Mouse (Mus musculus) midbrain, embryonic 16.5 days (tissue): ENCODE data around the gene Fam189b. TPM values are rescaled to one million over a fixed set of nuclear protein-coding genes. Genes with fewer than 3 reads are reported as not detected.

Experiments used
- ATAC-seq: fragments of 200-750 bp; cut with Nextera tagmentation; 2 replicates; pipeline ENCODE4 v1.8.0; 2017; ENCODE audit warnings: moderate TSS enrichment
- H3K27ac ChIP-seq: fragments of 300-500 bp; sonication (generic); 2 replicates; pipeline ENCODE4 v1.5.1; 2014; ENCODE audit warnings: mild to moderate bottlenecking, low read length, mixed read lengths
- H3K27me3 ChIP-seq: fragments of 300-500 bp; sonication (generic); 2 replicates; pipeline ENCODE4 v1.6.1; 2014; ENCODE audit warnings: low read depth, low read length, mixed read lengths; ENCODE audit not compliant: control insufficient read depth, insufficient read depth
- H3K36me3 ChIP-seq: fragments of 300-500 bp; sonication (generic); 2 replicates; pipeline ENCODE4 v1.6.1; 2014; ENCODE audit warnings: mild to moderate bottlenecking, low read length, moderate library complexity, mixed read lengths; ENCODE audit not compliant: control insufficient read depth, insufficient read depth
- H3K4me1 ChIP-seq: fragments of 300-500 bp; sonication (generic); 2 replicates; pipeline ENCODE4 v1.6.1; 2014; ENCODE audit warnings: mild to moderate bottlenecking, low read length, mixed read lengths; ENCODE audit not compliant: control insufficient read depth, insufficient read depth
- H3K4me2 ChIP-seq: fragments of 300-500 bp; sonication (generic); 2 replicates; pipeline ENCODE4 v1.6.1; 2014; ENCODE audit warnings: mild to moderate bottlenecking, low read length, mixed read lengths
- H3K4me3 ChIP-seq: fragments of 300-500 bp; sonication (generic); 2 replicates; pipeline ENCODE4 v1.5.1; 2014; ENCODE audit warnings: low read depth, mild to moderate bottlenecking, low read length, moderate library complexity, mixed read lengths
- H3K9ac ChIP-seq: fragments of 300-500 bp; sonication (generic); 2 replicates; pipeline ENCODE4 v1.6.1; 2014; ENCODE audit warnings: low read depth, low read length, mixed read lengths
- H3K9me3 ChIP-seq: fragments of 300-500 bp; sonication (generic); replicated peaks from 2 replicates; pipeline ENCODE4 v1.6.1; 2014; ENCODE audit warnings: mild to moderate bottlenecking, low read length, mixed read lengths; ENCODE audit not compliant: control insufficient read depth, poor library complexity, severe bottlenecking
- whole genome bisulfite sequencing: fragments of 180-500 bp; shearing (Covaris S2); extraction: QIAGEN DNeasy Blood & Tissue Kit; methylation state at CpG from one replicate; pipeline ENCODE4 v1.1.7; 2014; 5-methylcytosine and 5-hydroxymethylcytosine counted together
- polyA plus RNA-seq: library from polyadenylated mRNA; unstranded; fragments of >200 nt; fragmentation: Nextera tagmentation; extraction: Ambion mirVana; gene quantifications from 2 replicates; pipeline ENCODE4 v1.2.1, GENCODE M21; 2015

The Fam189b gene
- polyA plus RNA-seq, 1 experiment from 2014 or later: 33.6 TPM

DNA sequence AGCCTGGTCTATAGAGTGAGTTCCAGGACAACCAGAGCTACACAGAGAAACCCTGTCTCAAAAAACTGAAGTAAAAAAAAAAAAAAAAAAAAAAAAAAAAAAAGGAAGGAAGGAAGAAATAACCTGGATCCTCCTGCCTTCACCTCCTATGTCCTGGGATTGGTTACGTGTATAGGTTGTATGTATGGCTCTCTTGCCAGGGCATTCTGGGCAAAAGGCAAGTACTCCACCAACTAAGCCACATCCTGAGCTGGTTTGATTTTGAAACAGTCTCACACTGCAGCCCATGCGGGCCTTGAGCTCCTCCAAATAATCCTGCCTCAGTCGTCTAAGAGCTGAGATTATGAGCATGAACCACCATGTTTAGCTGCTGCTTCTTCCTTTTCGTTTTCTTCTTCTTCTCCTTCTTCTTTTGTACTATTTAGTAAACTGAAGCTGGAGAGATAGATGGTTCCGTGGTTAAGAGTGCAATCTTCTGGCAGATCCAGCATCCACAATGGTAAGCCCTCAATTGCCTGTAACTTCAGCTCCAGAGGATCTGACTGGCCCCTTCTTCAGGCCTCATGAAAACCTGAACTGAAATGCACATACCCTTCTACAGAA is 19.2 kb upstream of the Fam189b start:
- no peaks in the 10 kb centered on the region for H3K27me3 ChIP-seq
- H3K4me3 ChIP-seq: peak overlapping the region; percentile 96; the same call in 1 of the 2 replicates
- peaks cover 4% of the 10 kb centered on the region; the same call in 1 of the 2 replicates for H3K36me3 ChIP-seq
- H3K27ac ChIP-seq: peak overlapping the region; percentile 94; the same call in 1 of the 2 replicates
- H3K9ac ChIP-seq: no peak overlapping the region
- peaks cover 24% of the 10 kb centered on the region for H3K4me1 ChIP-seq
- 81% methylated on average over 5 of the region's 5 CpGs for WGBS
- H3K9me3 ChIP-seq: no peaks in the 10 kb centered on the region
- peak overlapping the region; percentile 91 for H3K4me2 ChIP-seq
- no peak for ATAC-seq

- Histone ChIP-seq H3K4me2 (peak within 1 kb of the TSS; percentile 91), H3K27me3 (no peaks in the 10 kb centered on the region), H3K4me1 (peaks cover 21% of the 10 kb centered on the region), H3K27ac (peak within 1 kb of the TSS; percentile 94), H3K9me3 (no peaks in the 10 kb centered on the region), H3K4me3 (peak within 1 kb of the TSS; percentile 96), H3K9ac (peak within 1 kb of the TSS; percentile 96), H3K36me3 (peaks cover 12% of the 10 kb centered on the region)
- peak; percentile 95 for ATAC-seq
- under 1% methylated on average over 73 of the region's 79 CpGs for WGBS
Measured at GRCm38 (mm10) chr3:89164506-89165267, 18.3 kb upstream of the Fam189b start, which contains the start of gene Clk2. Gene Clk2 (plus strand): TSS chr3:89164795.

DNA sequence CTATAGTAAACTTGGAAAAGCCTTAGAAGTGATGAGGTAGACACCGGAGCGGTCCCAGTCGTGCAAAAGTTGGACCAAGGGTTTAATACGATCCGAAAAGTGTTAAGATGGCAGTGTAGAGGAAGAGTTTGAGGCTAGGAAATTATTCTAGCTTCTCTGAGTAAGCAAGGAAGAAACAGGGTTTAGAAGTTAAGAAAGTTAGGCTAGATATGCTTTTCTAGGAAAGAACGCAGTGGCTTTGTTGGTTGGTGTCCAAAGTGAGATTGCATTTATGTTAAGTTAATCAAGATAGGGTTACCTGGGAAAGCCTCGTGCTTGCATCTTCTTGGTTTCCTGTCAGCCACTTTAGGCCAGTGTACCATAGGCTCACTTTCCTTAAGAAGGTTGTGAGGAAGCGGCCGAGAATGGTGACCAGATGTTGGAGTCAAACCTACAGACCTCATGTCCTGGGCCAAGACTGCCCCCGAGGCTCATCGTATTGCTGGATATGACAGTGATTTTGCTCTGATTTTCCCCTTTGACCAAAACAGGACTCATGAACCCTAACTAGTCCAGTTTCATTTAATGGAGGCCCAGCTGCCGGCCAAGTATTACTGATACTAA is 17.6 kb upstream of the Fam189b start:
- H3K9me3 ChIP-seq: no peaks in the 10 kb centered on the region
- H3K27ac ChIP-seq: peak overlapping the region; percentile 94
- peaks cover 21% of the 10 kb centered on the region for H3K4me1 ChIP-seq
- H3K36me3 ChIP-seq: peaks cover 19% of the 10 kb centered on the region
- 29% methylated on average over 12 of the region's 12 CpGs for WGBS
- no peak for ATAC-seq
- peak overlapping the region; percentile 96 for H3K4me3 ChIP-seq
- no peaks in the 10 kb centered on the region for H3K27me3 ChIP-seq
- H3K9ac ChIP-seq: peak overlapping the region; percentile 96
- peak overlapping the region; percentile 91 for H3K4me2 ChIP-seq

DNA sequence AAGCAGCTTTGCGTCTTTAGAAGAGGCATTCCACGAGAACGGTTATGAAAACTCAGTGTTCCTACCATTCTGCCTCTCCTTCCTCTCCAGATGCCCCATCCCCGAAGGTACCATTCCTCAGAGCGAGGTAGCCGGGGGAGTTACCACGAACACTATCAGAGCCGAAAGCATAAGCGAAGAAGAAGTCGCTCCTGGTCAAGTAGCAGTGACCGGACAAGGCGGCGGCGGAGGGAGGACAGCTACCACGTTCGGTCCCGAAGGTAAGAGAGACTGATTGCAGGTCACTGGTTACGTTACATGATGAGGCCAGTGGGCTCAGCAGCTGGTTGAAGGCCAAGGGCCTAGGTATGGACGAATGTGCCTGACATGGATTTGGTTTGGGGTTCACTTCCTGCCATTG is 16.0 kb upstream of the Fam189b start:
- no peaks in the 10 kb centered on the region for H3K9me3 ChIP-seq

GRCm38 (mm10) chr3:89174844-89175243 is 8.1 kb upstream of the Fam189b start:
- ATAC-seq: no peak
- no peak overlapping the region for H3K4me2 ChIP-seq
- H3K4me1 ChIP-seq: peaks cover 10% of the 10 kb centered on the region
- H3K9me3 ChIP-seq: no peaks in the 10 kb centered on the region
- WGBS: 98% methylated on average over 11 of the region's 11 CpGs
- H3K27me3 ChIP-seq: no peaks in the 10 kb centered on the region
- H3K36me3 ChIP-seq: peaks cover 45% of the 10 kb centered on the region
- no peak overlapping the region for H3K27ac ChIP-seq
- no peak overlapping the region for H3K4me3 ChIP-seq
- no peak overlapping the region for H3K9ac ChIP-seq

More for the DNA sequence above, 16.0 kb upstream of the Fam189b start:
- no peaks in the 10 kb centered on the region for H3K27me3 ChIP-seq
- H3K36me3 ChIP-seq: peaks cover 28% of the 10 kb centered on the region
- H3K4me3 ChIP-seq: no peak overlapping the region
- H3K4me1 ChIP-seq: peaks cover 21% of the 10 kb centered on the region
- WGBS: 95% methylated on average over 19 of the region's 19 CpGs
- no peak overlapping the region for H3K9ac ChIP-seq
- no peak overlapping the region for H3K4me2 ChIP-seq
- no peak overlapping the region for H3K27ac ChIP-seq
- ATAC-seq: no peak

GRCm38 (mm10) chr3:89175544-89175943 is 7.4 kb upstream of the Fam189b start:
- Histone ChIP-seq H3K4me2 (no peak overlapping the region), H3K36me3 (peaks cover 40% of the 10 kb centered on the region), H3K27ac (no peak overlapping the region), H3K9me3 (no peaks in the 10 kb centered on the region), H3K4me3 (no peak overlapping the region), H3K4me1 (peaks cover 10% of the 10 kb centered on the region), H3K27me3 (no peaks in the 10 kb centered on the region), H3K9ac (no peak overlapping the region)
- 91% methylated on average over 10 of the region's 10 CpGs for WGBS
- no peak for ATAC-seq

DNA sequence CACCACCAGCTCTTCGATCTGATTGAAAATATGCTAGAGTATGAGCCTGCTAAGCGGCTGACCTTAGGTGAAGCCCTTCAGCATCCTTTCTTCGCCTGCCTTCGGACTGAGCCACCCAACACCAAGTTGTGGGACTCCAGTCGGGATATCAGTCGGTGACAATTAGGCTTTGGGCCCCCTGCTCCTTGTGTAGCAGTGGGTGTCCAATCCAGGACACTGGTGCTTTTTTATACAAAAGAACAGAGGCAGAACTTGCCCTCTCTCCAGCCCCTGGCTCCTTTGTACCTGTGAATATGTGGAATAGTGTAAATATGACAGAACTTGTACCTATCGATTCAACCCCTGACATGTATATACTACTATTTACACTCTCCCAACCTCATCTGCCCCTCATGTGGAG is 6.5 kb upstream of the Fam189b start:
- Histone ChIP-seq H3K4me3 (no peak overlapping the region), H3K9ac (no peak overlapping the region), H3K36me3 (peaks cover 38% of the 10 kb centered on the region), H3K27ac (no peak overlapping the region), H3K9me3 (no peaks in the 10 kb centered on the region), H3K27me3 (no peaks in the 10 kb centered on the region), H3K4me1 (peaks cover 10% of the 10 kb centered on the region), H3K4me2 (no peak overlapping the region)
- peak; percentile 4; the same call in 1 of the 2 replicates for ATAC-seq
- 83% methylated on average over 7 of the region's 7 CpGs for WGBS

GRCm38 (mm10) chr3:89177242-89178106 is 5.5 kb upstream of the Fam189b start, which contains the start of gene Scamp3:
Gene Scamp3 (plus strand): TSS chr3:89177473.
- peak within 1 kb of the TSS; percentile 79 for H3K27ac ChIP-seq
- H3K4me3 ChIP-seq: peak within 1 kb of the TSS; percentile 76
- H3K9me3 ChIP-seq: no peaks in the 10 kb centered on the region
- H3K27me3 ChIP-seq: no peaks in the 10 kb centered on the region
- peaks cover 37% of the 10 kb centered on the region for H3K36me3 ChIP-seq
- WGBS: under 1% methylated on average over 43 of the region's 43 CpGs
- H3K9ac ChIP-seq: peak within 1 kb of the TSS; percentile 61
- peaks cover 10% of the 10 kb centered on the region for H3K4me1 ChIP-seq
- peak within 1 kb of the TSS; percentile 93 for H3K4me2 ChIP-seq
- peak; percentile 97 for ATAC-seq
